Mouse (Mus musculus): ENCODE data around the gene Ephx3. TPM values are rescaled to one million over a fixed set of nuclear protein-coding genes. Genes with fewer than 3 reads are reported as not detected.
A peak's percentile ranks its signal among the peaks of the same experiment; 100 is the strongest.
"Not testable (repeated sequence)": the region's sequence is repeated elsewhere in the genome, so short reads cannot be mapped to it uniquely, and the experiment has no call there.

The Ephx3 gene
- 1.5 and 5.0 TPM in 2 replicates for polyA plus RNA-seq (2015; fragmentation: Nextera tagmentation; extraction: Ambion mirVana)

- Histone ChIP-seq H3K9ac (peak within 1 kb of the TSS; percentile 1; the same call in 1 of the 2 replicates), H3K4me2 (peak within 1 kb of the TSS; percentile 82)
These were observed at the start of gene Ephx3 for GRCm38 (mm10) chr17:32188863-32189636. TSS of gene Ephx3 (minus strand) at chr17:32189549.

GRCm38 (mm10) chr17:32238589-32238988 is 49.2 kb upstream of the Ephx3 start:
- WGBS = 78% methylated on average over 1 of the region's 1 CpGs
- Histone ChIP-seq H3K27me3 (replicated peaks) (no peaks in the 10 kb centered on the region), H3K4me2 (no peak overlapping the region)

More at GRCm38 (mm10) chr17:32188863-32189636, at the start of gene Ephx3:
- Histone ChIP-seq H3K36me3 (no peaks in the 10 kb centered on the region), H3K4me3 (replicated peaks) (peak within 1 kb of the TSS; percentile 36), H3K9me3 (no peaks in the 10 kb centered on the region), H3K27me3 (replicated peaks) (0 out of 2 replicates have a peak, but pooled peaks cover 5% of the 10 kb centered on the region), H3K4me1 (peaks cover 16% of the 10 kb centered on the region), H3K27ac (no peak within 1 kb of the TSS)
- peak; percentile 4; the same call in 1 of the 2 replicates for ATAC-seq (ENCODE audit: insufficient read depth, low FRiP score, low read depth)
- 7% methylated on average over 42 of the region's 42 CpGs for whole genome bisulfite sequencing

DNA sequence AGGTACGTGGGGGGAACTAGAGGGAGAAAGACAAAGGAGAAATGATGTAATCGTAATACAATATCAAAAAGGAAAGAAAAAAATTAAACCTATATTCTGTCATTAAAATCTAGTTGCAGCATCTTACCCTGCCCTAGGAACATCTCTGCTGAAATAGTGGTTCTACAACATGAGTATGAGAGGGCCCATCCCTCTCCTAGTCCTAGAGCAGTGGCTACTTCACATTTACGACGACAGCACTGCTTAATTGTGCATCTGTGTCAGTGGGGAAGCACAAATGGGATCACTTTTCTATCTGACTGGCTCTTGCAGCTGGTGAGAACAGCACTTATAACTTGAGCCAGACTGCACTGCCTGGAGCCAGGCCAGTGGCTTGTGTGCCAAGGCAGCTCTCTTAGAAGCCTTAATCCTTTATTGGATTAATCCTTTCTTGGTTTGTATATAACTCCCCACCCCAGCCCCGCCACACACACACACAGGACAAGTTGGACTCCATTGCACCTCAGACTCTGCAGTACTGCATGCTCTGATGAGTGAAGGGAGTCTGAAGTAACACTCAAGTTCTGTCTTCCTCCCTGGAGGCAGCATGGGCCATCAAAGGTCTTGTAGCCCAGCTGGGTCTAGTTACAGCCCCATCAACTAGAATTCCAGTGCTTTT is 46.3 kb upstream of the Ephx3 start:
- peaks cover 6% of the 10 kb centered on the region; the same call in 1 of the 2 replicates for H3K4me1 ChIP-seq
- H3K4me2 ChIP-seq = 0 out of 2 replicates have a peak overlapping the region, but pooled peaks have one; percentile 10
- no peaks in the 10 kb centered on the region for H3K9me3 ChIP-seq
- no peaks in the 10 kb centered on the region for H3K27me3 ChIP-seq (replicated peaks)
- H3K9ac ChIP-seq = no peak overlapping the region
- H3K36me3 ChIP-seq = 0 out of 2 replicates have a peak, but pooled peaks cover 4% of the 10 kb centered on the region
- ATAC-seq (ENCODE audit: insufficient read depth, low FRiP score, low read depth) = peak; percentile 65; the same call in 1 of the 2 replicates
- H3K27ac ChIP-seq = peak overlapping the region; percentile 57; the same call in 1 of the 2 replicates
- WGBS = 59% methylated on average over 5 of the region's 5 CpGs
- no peak overlapping the region for H3K4me3 ChIP-seq (replicated peaks)

More at GRCm38 (mm10) chr17:32238589-32238988, 49.2 kb upstream of the Ephx3 start:
- Histone ChIP-seq H3K27ac (no peak overlapping the region), H3K9ac (no peak overlapping the region), H3K4me3 (replicated peaks) (no peak overlapping the region), H3K4me1 (peaks cover 6% of the 10 kb centered on the region; the same call in 1 of the 2 replicates), H3K36me3 (0 out of 2 replicates have a peak, but pooled peaks cover 4% of the 10 kb centered on the region), H3K9me3 (no peaks in the 10 kb centered on the region)
- ATAC-seq (ENCODE audit: insufficient read depth, low FRiP score, low read depth) = no peak

GRCm38 (mm10) chr17:32233174-32233573 is 43.8 kb upstream of the Ephx3 start:
- H3K9ac ChIP-seq = no peak overlapping the region
- no peak overlapping the region for H3K4me2 ChIP-seq
- no peaks in the 10 kb centered on the region for H3K27me3 ChIP-seq (replicated peaks)
- H3K9me3 ChIP-seq = no peaks in the 10 kb centered on the region
- H3K4me3 ChIP-seq (replicated peaks) = no peak overlapping the region
- H3K27ac ChIP-seq = no peak overlapping the region
- peaks cover 18% of the 10 kb centered on the region for H3K36me3 ChIP-seq
- ATAC-seq (ENCODE audit: insufficient read depth, low FRiP score, low read depth) = no peak
- H3K4me1 ChIP-seq = peaks cover 4% of the 10 kb centered on the region; the same call in 1 of the 2 replicates

DNA sequence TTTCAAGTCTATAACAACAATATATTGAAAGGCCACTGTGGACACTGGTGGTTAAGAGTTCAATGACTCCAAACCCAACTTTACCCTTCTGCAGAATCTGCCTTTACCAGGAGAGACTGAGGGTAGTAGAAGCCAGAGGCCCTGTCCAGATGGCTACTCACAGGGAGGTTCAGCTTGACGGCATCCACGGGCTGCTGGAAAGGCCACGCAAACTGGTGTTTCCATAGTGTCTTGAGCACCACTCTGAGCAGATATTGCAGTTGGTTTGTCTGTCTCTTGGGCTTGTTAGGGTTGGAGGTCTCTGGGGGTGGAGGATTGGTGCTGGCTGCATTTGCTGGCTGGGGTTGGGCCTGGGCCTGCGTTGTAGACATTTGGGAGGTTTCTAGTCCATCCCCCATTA is 39.9 kb upstream of the Ephx3 start:
- Histone ChIP-seq H3K4me2 (no peak overlapping the region), H3K4me3 (replicated peaks) (no peak overlapping the region), H3K27ac (no peak overlapping the region), H3K4me1 (no peaks in the 10 kb centered on the region; the same call in 1 of the 2 replicates), H3K9ac (no peak overlapping the region), H3K27me3 (replicated peaks) (no peaks in the 10 kb centered on the region), H3K36me3 (peaks cover 39% of the 10 kb centered on the region), H3K9me3 (no peaks in the 10 kb centered on the region)
- ATAC-seq (ENCODE audit: insufficient read depth, low FRiP score, low read depth) = no peak
- WGBS = 93% methylated on average over 4 of the region's 4 CpGs

DNA sequence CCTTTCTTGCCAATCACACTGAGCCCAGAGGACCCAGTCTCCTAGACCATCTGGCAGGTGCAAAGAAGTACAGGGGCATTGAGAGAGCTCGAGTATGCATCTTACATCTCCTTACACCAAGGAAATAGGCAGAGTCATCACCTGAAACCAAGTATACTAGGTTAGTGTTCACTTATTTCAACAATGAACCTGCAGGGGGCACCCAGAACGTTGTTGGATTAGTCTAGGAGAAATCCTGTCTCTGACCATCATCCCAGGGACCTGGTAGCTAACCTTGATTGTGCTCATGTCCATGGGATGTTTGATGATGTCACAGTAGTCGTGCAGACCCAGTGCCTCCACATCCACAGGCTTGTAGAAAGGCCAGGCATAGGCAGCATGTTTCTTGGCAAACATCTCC is 31.5 kb upstream of the Ephx3 start:
- Histone ChIP-seq H3K4me2 (no peak overlapping the region), H3K9me3 (no peaks in the 10 kb centered on the region), H3K27me3 (replicated peaks) (no peaks in the 10 kb centered on the region), H3K4me1 (no peaks in the 10 kb centered on the region), H3K27ac (no peak overlapping the region), H3K9ac (no peak overlapping the region), H3K4me3 (replicated peaks) (no peak overlapping the region), H3K36me3 (peaks cover 63% of the 10 kb centered on the region)
- no peak for ATAC-seq (ENCODE audit: insufficient read depth, low FRiP score, low read depth)
- 69% methylated on average over 3 of the region's 3 CpGs for WGBS

DNA sequence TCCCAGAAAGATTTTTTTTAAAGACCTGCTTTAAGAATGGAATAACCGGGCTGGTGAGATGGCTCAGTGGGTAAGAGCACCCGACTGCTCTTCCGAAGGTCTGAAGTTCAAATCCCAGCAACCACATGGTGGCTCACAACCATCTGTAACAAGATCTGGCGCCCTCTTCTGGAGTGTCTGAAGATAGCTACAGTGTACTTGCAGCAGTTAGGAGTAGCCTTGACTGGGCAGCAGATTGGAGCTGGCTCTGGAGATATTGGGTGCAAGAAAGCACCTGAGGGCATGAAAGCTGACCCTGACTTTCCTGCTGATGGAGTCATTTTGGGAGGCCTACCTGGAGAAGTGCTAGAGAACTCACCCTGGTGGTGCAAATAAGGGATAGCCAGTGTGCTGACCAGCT is 26.2 kb upstream of the Ephx3 start:
- H3K36me3 ChIP-seq = peaks cover 50% of the 10 kb centered on the region
- H3K27me3 ChIP-seq (replicated peaks); H3K4me1 ChIP-seq; H3K27ac ChIP-seq; H3K4me2 ChIP-seq; H3K4me3 ChIP-seq (replicated peaks); ATAC-seq (ENCODE audit: insufficient read depth, low FRiP score, low read depth); H3K9me3 ChIP-seq; H3K9ac ChIP-seq: not testable (repeated sequence)
- 69% methylated on average over 4 of the region's 4 CpGs for WGBS

- ATAC-seq (ENCODE audit: insufficient read depth, low FRiP score, low read depth); H3K27ac ChIP-seq; H3K9ac ChIP-seq; H3K4me3 ChIP-seq (replicated peaks); H3K27me3 ChIP-seq (replicated peaks); H3K4me2 ChIP-seq; H3K9me3 ChIP-seq: not testable (repeated sequence)
- WGBS = 90% methylated on average over 6 of the region's 6 CpGs
- H3K4me1 ChIP-seq = peaks cover 14% of the 10 kb centered on the region; the same call in 1 of the 2 replicates
- peaks cover 47% of the 10 kb centered on the region for H3K36me3 ChIP-seq
These were observed 22.2 kb upstream of the Ephx3 start for GRCm38 (mm10) chr17:32211554-32211953.

GRCm38 (mm10) chr17:32209752-32210151 is 20.4 kb upstream of the Ephx3 start:
- peaks cover 54% of the 10 kb centered on the region for H3K36me3 ChIP-seq
- no peak overlapping the region for H3K4me2 ChIP-seq
- WGBS = 38% methylated on average over 3 of the region's 3 CpGs
- H3K4me3 ChIP-seq (replicated peaks) = no peak overlapping the region
- H3K27me3 ChIP-seq (replicated peaks) = no peaks in the 10 kb centered on the region
- ATAC-seq (ENCODE audit: insufficient read depth, low FRiP score, low read depth) = peak; percentile 45; the same call in 1 of the 2 replicates
- H3K9me3 ChIP-seq = no peaks in the 10 kb centered on the region
- peaks cover 14% of the 10 kb centered on the region; the same call in 1 of the 2 replicates for H3K4me1 ChIP-seq
- H3K9ac ChIP-seq = no peak overlapping the region
- peak overlapping the region; percentile 72 for H3K27ac ChIP-seq

DNA sequence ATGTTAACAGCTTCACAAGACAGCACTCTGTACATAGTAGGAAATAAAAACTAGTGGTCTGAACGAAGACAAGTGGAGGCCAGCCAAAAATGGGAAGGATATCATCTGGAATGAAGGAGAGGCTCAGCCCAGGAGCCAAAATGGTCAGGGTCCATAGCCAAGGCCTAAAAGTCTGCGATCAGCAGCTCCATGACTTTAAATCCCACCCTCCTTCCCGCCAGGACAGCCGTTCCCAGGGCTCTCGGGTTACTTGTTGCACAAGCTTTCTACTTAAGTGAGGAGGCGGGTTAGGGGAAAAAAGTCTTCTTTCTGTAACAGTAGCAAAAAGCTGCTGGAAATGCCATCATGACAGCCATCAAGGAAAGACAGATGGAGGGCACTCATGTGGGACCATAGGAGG is 19.8 kb upstream of the Ephx3 start:
- 49% methylated on average over 6 of the region's 6 CpGs for WGBS
- peaks cover 50% of the 10 kb centered on the region for H3K36me3 ChIP-seq

DNA sequence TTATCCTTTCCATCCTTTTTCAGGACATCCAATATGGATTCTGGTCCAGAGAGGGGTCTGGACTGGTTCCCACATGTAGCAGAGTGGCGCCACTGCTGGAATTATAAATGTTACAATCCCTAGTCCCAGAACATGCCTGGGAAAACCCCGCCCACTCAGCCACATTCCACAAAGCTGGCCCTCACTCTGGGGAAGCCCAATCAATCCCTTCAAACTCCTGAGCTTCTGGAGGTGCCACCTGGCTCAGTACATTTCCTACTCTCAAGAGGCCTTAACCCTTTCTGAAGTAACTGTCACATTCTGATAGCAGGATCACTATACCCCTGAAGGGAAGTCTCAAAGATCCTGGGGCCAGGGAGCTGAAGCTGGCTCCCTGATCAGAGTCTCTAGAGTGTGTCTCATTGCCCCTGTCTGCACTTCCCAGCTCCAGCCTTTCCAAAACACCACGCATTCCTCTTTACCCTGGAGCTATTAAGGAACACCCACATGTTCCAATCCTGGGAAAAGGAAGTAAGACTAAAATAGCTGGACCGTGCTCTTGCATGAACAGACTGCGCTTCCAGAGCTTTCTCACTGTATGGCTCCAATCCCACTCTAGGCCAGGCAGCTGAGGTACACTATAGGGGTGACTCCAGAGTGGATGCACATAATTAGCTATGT is 18.4 kb upstream of the Ephx3 start:
- H3K9me3 ChIP-seq = no peaks in the 10 kb centered on the region
- H3K36me3 ChIP-seq = peaks cover 50% of the 10 kb centered on the region
- no peak overlapping the region for H3K9ac ChIP-seq
- no peaks in the 10 kb centered on the region for H3K27me3 ChIP-seq (replicated peaks)
- H3K4me3 ChIP-seq (replicated peaks) = no peak overlapping the region
- H3K4me2 ChIP-seq = no peak overlapping the region
- 49% methylated on average over 5 of the region's 5 CpGs for WGBS
- peak overlapping the region; percentile 58 for H3K27ac ChIP-seq
- ATAC-seq (ENCODE audit: insufficient read depth, low FRiP score, low read depth) = no peak
- H3K4me1 ChIP-seq = peaks cover 14% of the 10 kb centered on the region; the same call in 1 of the 2 replicates

More for the DNA sequence above, 19.8 kb upstream of the Ephx3 start:
- H3K4me3 ChIP-seq (replicated peaks) = no peak overlapping the region
- ATAC-seq (ENCODE audit: insufficient read depth, low FRiP score, low read depth) = no peak
- no peak overlapping the region for H3K4me2 ChIP-seq
- no peaks in the 10 kb centered on the region for H3K27me3 ChIP-seq (replicated peaks)
- no peaks in the 10 kb centered on the region for H3K9me3 ChIP-seq
- H3K4me1 ChIP-seq = peaks cover 14% of the 10 kb centered on the region; the same call in 1 of the 2 replicates
- H3K9ac ChIP-seq = no peak overlapping the region
- peak overlapping the region; percentile 72 for H3K27ac ChIP-seq

Data from stomach, embryonic 15.5 days (tissue).